Mouse (Mus musculus) stomach, embryonic 15.5 days (tissue): ENCODE data around the gene 4930404N11Rik. TPM values are rescaled to one million over a fixed set of nuclear protein-coding genes. Genes with fewer than 3 reads are reported as not detected.

Experiments
- microRNA-seq: library from miRNA; unstranded; fragments of <30 nt; microRNA quantifications from one replicate; pipeline ENCODE4, GENCODE M21; 2016
- polyA plus RNA-seq: library from polyadenylated mRNA; unstranded; fragments of >200 nt; fragmentation: Nextera tagmentation; extraction: Ambion mirVana; gene quantifications from 2 replicates; pipeline ENCODE4 v1.2.1, GENCODE M21; 2015

Gene 4930404N11Rik
- polyA plus RNA-seq, 1 experiment from 2014 or later = 1.5 TPM

Small RNAs within 50 kb of the gene (microRNA-seq; reads per million reads assigned to microRNA genes)
- gene Mir6913 = not detected

Other genes with a start within 250 kb of the 4930404N11Rik start
- 56.2 and 60.1 TPM in 2 replicates for gene Zbtb7a, start 230.6 kb downstream of the 4930404N11Rik start, polyA plus RNA-seq
- 41.8 and 44.9 TPM in 2 replicates for gene Pias4, start 197.9 kb downstream of the 4930404N11Rik start, polyA plus RNA-seq
- 517 and 544 TPM in 2 replicates for gene Eef2, start 189.2 kb downstream of the 4930404N11Rik start, polyA plus RNA-seq
- gene Dapk3, start 182.8 kb downstream of the 4930404N11Rik start, polyA plus RNA-seq = 61.9 and 65.4 TPM in 2 replicates
- 0.10 TPM in 1 of 2 replicates, not detected in the other for gene 4930442H23Rik, start 182.0 kb downstream of the 4930404N11Rik start, polyA plus RNA-seq
- 0.18 and 0.26 TPM in 2 replicates for gene Nmrk2, start 163.8 kb downstream of the 4930404N11Rik start, polyA plus RNA-seq
- 1.6 and 1.9 TPM in 2 replicates for gene Atcay, start 135.0 kb downstream of the 4930404N11Rik start, polyA plus RNA-seq
- 8.8 and 10.4 TPM in 2 replicates for gene Zfr2, start 132.7 kb downstream of the 4930404N11Rik start, polyA plus RNA-seq
- gene Matk, start 112.9 kb downstream of the 4930404N11Rik start, polyA plus RNA-seq = 3.4 and 3.8 TPM in 2 replicates
- 217 and 233 TPM in 2 replicates for gene Mrpl54, start 98.9 kb downstream of the 4930404N11Rik start, polyA plus RNA-seq
- gene Apba3, start 98.9 kb downstream of the 4930404N11Rik start, polyA plus RNA-seq = 54.4 and 58.1 TPM in 2 replicates
- 32.6 and 38.7 TPM in 2 replicates for gene Tjp3, start 74.2 kb downstream of the 4930404N11Rik start, polyA plus RNA-seq
- gene Pip5k1c, start 72.9 kb downstream of the 4930404N11Rik start, polyA plus RNA-seq = 43.1 and 47.6 TPM in 2 replicates
- gene Cactin, start 44.7 kb downstream of the 4930404N11Rik start, polyA plus RNA-seq = 40.5 and 40.9 TPM in 2 replicates
- 23.5 and 25.3 TPM in 2 replicates for gene Tbxa2r, start 37.1 kb downstream of the 4930404N11Rik start, polyA plus RNA-seq
- gene Gipc3, start 22.6 kb downstream of the 4930404N11Rik start, polyA plus RNA-seq = 0.04 and 0.12 TPM in 2 replicates
- 78.8 and 79.1 TPM in 2 replicates for gene Hmg20b, start 15.3 kb downstream of the 4930404N11Rik start, polyA plus RNA-seq
- gene Mfsd12, start 8.3 kb downstream of the 4930404N11Rik start, polyA plus RNA-seq = 12.8 and 13.6 TPM in 2 replicates
- gene Fzr1, start 12.7 kb upstream of the 4930404N11Rik start, polyA plus RNA-seq = 88.5 and 90.5 TPM in 2 replicates
- gene Dohh, start 18.6 kb upstream of the 4930404N11Rik start, polyA plus RNA-seq = 78.9 and 80.4 TPM in 2 replicates
- 2.9 and 3.3 TPM in 2 replicates for gene Gm48551, start 18.6 kb upstream of the 4930404N11Rik start, polyA plus RNA-seq
- gene Gm48552, start 23.2 kb upstream of the 4930404N11Rik start, polyA plus RNA-seq = 0.41 and 1.4 TPM in 2 replicates
- 59.5 and 77.5 TPM in 2 replicates for gene Smim24, start 27.2 kb upstream of the 4930404N11Rik start, polyA plus RNA-seq
- gene Nfic, start 89.8 kb upstream of the 4930404N11Rik start, polyA plus RNA-seq = 65.5 and 78.2 TPM in 2 replicates
- gene Celf5, start 116.9 kb upstream of the 4930404N11Rik start, polyA plus RNA-seq = 1.7 and 1.8 TPM in 2 replicates
- gene Ncln, start 130.6 kb upstream of the 4930404N11Rik start, polyA plus RNA-seq = 83.9 and 93.7 TPM in 2 replicates
- gene S1pr4, start 134.3 kb upstream of the 4930404N11Rik start, polyA plus RNA-seq = 1.4 and 1.6 TPM in 2 replicates
- gene Gna15, start 158.4 kb upstream of the 4930404N11Rik start, polyA plus RNA-seq = 4.4 and 5.8 TPM in 2 replicates
- 113 and 134 TPM in 2 replicates for gene Gna11, start 179.4 kb upstream of the 4930404N11Rik start, polyA plus RNA-seq
- 692 and 697 TPM in 2 replicates for gene Aes, start 193.7 kb upstream of the 4930404N11Rik start, polyA plus RNA-seq
- 28.8 and 35.6 TPM in 2 replicates for gene Tle2, start 208.7 kb upstream of the 4930404N11Rik start, polyA plus RNA-seq
- gene Tle6, start 235.3 kb upstream of the 4930404N11Rik start, polyA plus RNA-seq = 31.2 and 42.1 TPM in 2 replicates
- 0.55 and 0.71 TPM in 2 replicates for gene BC025920, start 240.5 kb upstream of the 4930404N11Rik start, polyA plus RNA-seq